Mouse (Mus musculus) heart, adult 8-10 months (tissue): ENCODE measurements around the gene Gsdma3. TPM values are rescaled to one million over a fixed set of nuclear protein-coding genes. Genes with fewer than 3 reads are reported as not detected.
"Not testable (repeated sequence)": the region's sequence is repeated elsewhere in the genome, so short reads cannot be mapped to it uniquely, and the experiment has no call there.

Experiments used
- DNase-seq: peaks from one replicate; pipeline ENCODE4 v3.0.0; 2022; ENCODE audit warnings: low spot score
- total RNA-seq, 4 experiments: library from RNA; stranded (reverse); gene quantifications; 2 replicates each; pipeline ENCODE4 v1.2.4; 2022

The Gsdma3 gene
- total RNA-seq, 4 experiments from 2014 or later = 1.6 to 3.4 (median 2.8) TPM

- DNase-seq = no peak
Observed at GRCm38 (mm10) chr11:98595955-98596354, 30.2 kb upstream of the Gsdma3 start.

- peak; percentile 46 for DNase-seq
Observed at GRCm38 (mm10) chr11:98597363-98597762, 28.8 kb upstream of the Gsdma3 start.

- no peak for DNase-seq
Observed at GRCm38 (mm10) chr11:98597991-98598390, 28.2 kb upstream of the Gsdma3 start, which contains the start of gene Lrrc3c. Gene Lrrc3c, plus strand, starts transcription at chr11:98598291.

- DNase-seq = no peak
Observed at GRCm38 (mm10) chr11:98598851-98599290, 27.3 kb upstream of the Gsdma3 start.

GRCm38 (mm10) chr11:98599291-98599690, 26.9 kb upstream of the Gsdma3 start:
- no peak for DNase-seq

- no peak for DNase-seq
Observed at GRCm38 (mm10) chr11:98602090-98602690, 24.0 kb upstream of the Gsdma3 start.

- no peak for DNase-seq
Observed at GRCm38 (mm10) chr11:98603953-98604352, 22.2 kb upstream of the Gsdma3 start.

GRCm38 (mm10) chr11:98604911-98605310, 21.2 kb upstream of the Gsdma3 start:
- not testable (repeated sequence) for DNase-seq

- peak; percentile 47 for DNase-seq
Observed at GRCm38 (mm10) chr11:98606763-98607162, 19.4 kb upstream of the Gsdma3 start.

GRCm38 (mm10) chr11:98620791-98621190, 5.4 kb upstream of the Gsdma3 start:
- DNase-seq = no peak

GRCm38 (mm10) chr11:98623981-98624380, 2.2 kb upstream of the Gsdma3 start:
- not testable (repeated sequence) for DNase-seq

GRCm38 (mm10) chr11:98624381-98624780, 1.8 kb upstream of the Gsdma3 start:
- DNase-seq = not testable (repeated sequence)

- no peak for DNase-seq
Observed at GRCm38 (mm10) chr11:98628706-98629105, 2.5 kb downstream of the Gsdma3 start.

GRCm38 (mm10) chr11:98630646-98631045, 4.5 kb downstream of the Gsdma3 start:
- DNase-seq = no peak

GRCm38 (mm10) chr11:98635312-98635970, 9.3 kb downstream of the Gsdma3 start:
- DNase-seq = not testable (repeated sequence)

- DNase-seq = no peak
Observed at GRCm38 (mm10) chr11:98637501-98637900, 11.3 kb downstream of the Gsdma3 start.

- DNase-seq = no peak
Observed at GRCm38 (mm10) chr11:98640091-98640490, 13.9 kb downstream of the Gsdma3 start.

- DNase-seq = no peak
Observed at GRCm38 (mm10) chr11:98644757-98645156, 18.6 kb downstream of the Gsdma3 start.

- DNase-seq = no peak
Observed at GRCm38 (mm10) chr11:98645946-98646345, 19.8 kb downstream of the Gsdma3 start.

GRCm38 (mm10) chr11:98646459-98646858, 20.3 kb downstream of the Gsdma3 start, which contains the start of gene Gsdma2:
Gene Gsdma2, plus strand, starts transcription at chr11:98646759.
- no peak for DNase-seq

GRCm38 (mm10) chr11:98655076-98655475, 28.9 kb downstream of the Gsdma3 start:
- DNase-seq = not testable (repeated sequence)

GRCm38 (mm10) chr11:98660517-98660916, 34.4 kb downstream of the Gsdma3 start:
- peak; percentile 61 for DNase-seq

- no peak for DNase-seq
Observed at GRCm38 (mm10) chr11:98664091-98664490, 37.9 kb downstream of the Gsdma3 start, which contains the start of gene Gsdma. Gene Gsdma, plus strand, starts transcription at chr11:98664351.
